Mouse (Mus musculus) gastrocnemius, adult 2 months (tissue): ENCODE data around the gene Fam187b. TPM values are rescaled to one million over a fixed set of nuclear protein-coding genes. Genes with fewer than 3 reads are reported as not detected.

Experiments
- DNase-seq: peaks from one replicate; pipeline ENCODE4 v3.0.0; 2022
- H3K27ac ChIP-seq: fragments of 200-600 bp; 2 replicates; pipeline ENCODE4 v1.8.1; 2022; ENCODE audit warnings: mild to moderate bottlenecking
- H3K4me3 ChIP-seq: fragments of 200-600 bp; 2 replicates; pipeline ENCODE4 v1.8.1; 2022; ENCODE audit warnings: mild to moderate bottlenecking, moderate library complexity
- CTCF ChIP-seq: fragments of 200-600 bp; IDR thresholded peaks from 2 replicates; pipeline ENCODE4 v1.8.1; 2022; ENCODE audit warnings: antibody characterized with exemption, mild to moderate bottlenecking, moderate library complexity
- intact Hi-C: fragments of 180-260 bp; cut with DNase I; formaldehyde crosslinking; loops from one replicate; pipeline ENCODE4 v1.15.1; 2025
- total RNA-seq, 2 experiments: library from RNA; stranded (reverse); gene quantifications; 2 replicates each; pipeline ENCODE4 v1.2.3; 2021

The Fam187b gene
- total RNA-seq, 2 experiments from 2014 or later = not detected

DNA sequence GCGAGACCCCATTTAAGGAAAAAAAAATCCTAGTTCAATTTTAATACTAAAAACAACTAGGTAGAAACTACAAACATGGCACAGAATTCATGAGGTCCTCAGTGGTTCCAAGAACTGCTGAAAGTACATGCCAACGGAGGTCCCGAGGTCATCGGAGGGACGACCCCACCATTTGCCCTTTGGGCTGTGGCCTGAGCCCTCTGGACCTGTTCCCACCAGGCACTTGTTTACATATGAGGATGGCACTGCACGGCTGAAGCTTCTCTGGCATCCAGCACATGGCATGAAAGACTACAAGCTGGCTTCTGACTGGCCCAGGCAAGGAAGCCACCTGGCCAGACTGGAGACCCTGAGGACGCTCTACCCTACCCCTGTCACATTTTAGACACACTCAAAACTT, 9.2 kb upstream of the Fam187b start:
- Histone ChIP-seq H3K4me3 (no peak overlapping the region), H3K27ac (no peak overlapping the region)
- DNase-seq = no peak
- intact Hi-C loops = no loop called here
- TF ChIP-seq CTCF = no peak

DNA sequence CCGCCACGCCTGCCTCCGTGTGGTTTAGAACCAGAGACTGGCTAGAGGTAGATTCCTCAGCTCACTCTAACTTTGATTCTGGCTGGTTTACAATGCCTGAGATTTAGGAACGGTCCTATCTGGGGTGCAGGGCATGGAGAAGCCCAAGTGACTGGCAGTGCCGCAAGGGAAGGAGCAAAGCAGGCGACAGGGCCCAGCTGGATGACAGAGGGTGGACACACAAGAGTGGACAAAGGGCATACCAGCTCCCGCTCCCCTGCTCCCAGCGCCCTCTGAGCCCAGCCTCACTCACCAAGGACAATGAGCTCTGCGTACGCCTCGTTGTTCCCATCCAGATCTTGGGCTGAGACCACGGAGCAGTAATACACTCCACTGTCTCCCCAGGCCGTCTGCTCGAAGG, 7.9 kb upstream of the Fam187b start:
- no peak overlapping the region for H3K27ac ChIP-seq
- DNase-seq = no peak
- H3K4me3 ChIP-seq = no peak overlapping the region
- no peak for TF ChIP-seq CTCF
- intact Hi-C loops = no loop called here

GRCm38 (mm10) chr7:30966657-30967056, 6.9 kb upstream of the Fam187b start:
- H3K27ac ChIP-seq = no peak overlapping the region
- TF ChIP-seq CTCF = no peak
- H3K4me3 ChIP-seq = no peak overlapping the region
- intact Hi-C loops = no loop called here
- DNase-seq = no peak

GRCm38 (mm10) chr7:30968611-30969010, 5.0 kb upstream of the Fam187b start:
- DNase-seq = no peak
- intact Hi-C loops = no loop called here
- H3K4me3 ChIP-seq = no peak overlapping the region
- TF ChIP-seq CTCF = no peak
- no peak overlapping the region for H3K27ac ChIP-seq

DNA sequence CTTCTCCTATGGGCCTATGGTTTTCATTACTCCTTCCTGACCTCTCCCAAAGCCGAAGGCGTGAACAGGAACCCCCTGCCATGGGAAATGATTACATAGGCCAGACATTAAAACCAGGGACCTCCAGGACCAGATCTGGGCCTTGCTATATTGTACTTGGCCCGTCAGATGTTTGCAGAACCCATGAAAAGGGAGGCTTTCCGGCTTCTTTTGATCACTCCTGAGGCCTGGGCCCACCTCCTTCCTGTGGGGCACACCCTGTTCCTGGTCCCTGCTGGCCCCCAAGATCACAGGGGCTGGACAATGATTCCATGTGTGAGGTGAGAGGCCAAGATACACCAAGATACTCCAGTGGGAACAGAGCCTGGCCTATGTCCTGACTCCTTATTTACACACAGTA, 4.4 kb upstream of the Fam187b start:
- no peak for TF ChIP-seq CTCF
- no peak for DNase-seq
- H3K4me3 ChIP-seq = no peak overlapping the region
- intact Hi-C loops = no loop called here
- no peak overlapping the region for H3K27ac ChIP-seq

GRCm38 (mm10) chr7:30971901-30972300, 1.7 kb upstream of the Fam187b start:
- no peak for TF ChIP-seq CTCF
- no peak overlapping the region for H3K4me3 ChIP-seq

GRCm38 (mm10) chr7:30972426-30973250, 952 bp upstream of the Fam187b start:
- intact Hi-C loops = loop anchor here (5.0 to 10.0 kb wide), 2 partner anchors 70 to 378 kb away; partner anchors contain the start of genes Fxyd5 and Zbtb32
- H3K4me3 ChIP-seq = peak overlapping the region; percentile 69
- no peak for DNase-seq
- TF ChIP-seq CTCF = no peak
- peak overlapping the region; percentile 20; the same call in 1 of the 2 replicates for H3K27ac ChIP-seq

More at GRCm38 (mm10) chr7:30971901-30972300, 1.7 kb upstream of the Fam187b start:
- DNase-seq = no peak
- intact Hi-C loops = loop anchor here (5.0 to 10.0 kb wide), 2 partner anchors 70 to 377 kb away; partner anchors contain the start of genes Fxyd5 and Zbtb32
- H3K27ac ChIP-seq = no peak overlapping the region

DNA sequence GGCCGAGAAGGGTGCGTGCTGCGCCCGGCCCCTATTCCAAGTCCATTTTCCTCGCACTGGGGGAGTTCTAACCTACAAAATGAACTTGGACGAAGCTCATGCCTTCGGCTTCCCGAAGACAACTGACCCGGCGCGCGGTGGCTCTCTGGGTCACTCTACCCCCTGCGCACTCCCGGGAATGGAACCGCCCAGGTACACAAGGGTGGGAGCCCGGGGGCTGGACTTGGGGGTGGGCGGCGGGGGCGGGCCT, 414 bp upstream of the Fam187b start, which contains the start of gene Lsr:
Lsr (minus strand) TSS at position 214 of the 250 bp plus-strand sequence.
- intact Hi-C loops = loop anchor here (5.0 to 10.0 kb wide), 2 partner anchors 69 to 378 kb away; partner anchors contain the start of genes Fxyd5 and Zbtb32
- no peak for TF ChIP-seq CTCF
- peak within 1 kb of the TSS; percentile 69 for H3K4me3 ChIP-seq
- H3K27ac ChIP-seq = peak within 1 kb of the TSS; percentile 75
- DNase-seq = no peak

DNA sequence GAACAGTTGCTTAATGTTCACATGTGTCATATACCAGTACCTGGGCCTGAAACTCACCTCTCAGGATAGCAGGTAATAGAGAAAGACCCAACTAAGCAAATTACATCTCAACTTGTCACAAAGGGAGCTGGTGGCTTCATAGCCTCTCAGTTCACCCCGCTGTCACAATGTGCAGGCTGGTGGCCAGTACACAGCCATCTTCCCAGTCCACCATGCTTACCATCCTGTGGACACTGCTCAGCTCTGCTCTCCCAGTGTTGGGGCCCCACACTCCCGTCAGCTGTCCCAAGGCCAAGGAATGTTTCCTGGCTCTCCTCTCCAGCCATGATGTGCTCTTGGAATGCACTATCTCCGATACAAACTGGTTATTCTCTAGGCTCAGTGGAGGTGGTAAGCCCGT, 8.1 kb downstream of the Fam187b start:
- no peak overlapping the region for H3K27ac ChIP-seq
- H3K4me3 ChIP-seq = no peak overlapping the region
- intact Hi-C loops = no loop called here
- no peak for TF ChIP-seq CTCF
- DNase-seq = no peak

GRCm38 (mm10) chr7:30985357-30985756, 11.8 kb downstream of the Fam187b start:
- no peak for TF ChIP-seq CTCF
- Histone ChIP-seq H3K4me3 (no peak overlapping the region), H3K27ac (no peak overlapping the region)
- intact Hi-C loops = no loop called here
- no peak for DNase-seq

GRCm38 (mm10) chr7:30988519-30989162, 15.1 kb downstream of the Fam187b start:
- no peak overlapping the region for H3K4me3 ChIP-seq
- no peak for TF ChIP-seq CTCF
- H3K27ac ChIP-seq = no peak overlapping the region
- intact Hi-C loops = no loop called here
- DNase-seq = no peak

GRCm38 (mm10) chr7:30992148-30992547, 18.6 kb downstream of the Fam187b start:
- Histone ChIP-seq H3K27ac (no peak overlapping the region), H3K4me3 (no peak overlapping the region)
- TF ChIP-seq CTCF = no peak
- intact Hi-C loops = no loop called here
- DNase-seq = no peak

DNA sequence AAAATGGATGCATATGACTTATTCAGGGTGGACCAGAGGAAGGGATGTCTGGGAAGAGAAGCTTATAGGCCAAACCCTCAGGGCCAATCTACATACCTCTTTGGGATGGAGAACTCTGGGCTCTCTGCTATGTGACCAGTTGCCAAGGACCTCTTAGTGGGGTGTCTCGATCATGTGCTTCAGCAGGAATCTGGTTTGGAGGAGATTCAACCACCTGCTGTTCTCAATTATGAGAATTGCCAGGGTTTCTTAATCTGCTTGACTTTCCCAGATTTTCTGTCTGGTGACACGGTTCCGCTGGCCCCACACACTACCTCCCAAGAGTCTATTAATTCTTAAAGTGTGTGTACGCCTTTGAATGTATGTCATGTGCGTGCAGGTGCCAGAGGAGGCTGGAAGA, 20.4 kb downstream of the Fam187b start:
- Histone ChIP-seq H3K4me3 (no peak overlapping the region), H3K27ac (no peak overlapping the region)
- TF ChIP-seq CTCF = no peak
- no peak for DNase-seq
- intact Hi-C loops = no loop called here

DNA sequence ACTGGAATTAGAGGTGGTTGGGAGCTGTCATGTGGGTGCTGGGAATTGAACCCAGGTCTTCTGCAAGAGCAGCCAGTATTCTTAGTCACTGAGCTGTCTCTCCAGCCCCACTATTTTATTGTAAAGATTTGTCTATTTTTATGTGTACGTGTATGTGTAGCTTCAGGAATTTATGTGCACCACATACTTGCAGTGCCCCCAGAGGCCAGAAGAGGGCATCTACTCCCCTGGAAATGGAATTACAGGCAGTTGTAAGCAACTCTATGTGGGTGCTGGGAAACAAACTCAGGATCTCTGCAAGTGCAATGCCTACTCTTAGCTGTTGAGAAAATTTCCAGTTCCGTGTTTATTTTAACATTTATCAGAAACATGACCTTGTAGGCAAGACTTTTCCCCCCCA, 22.9 kb downstream of the Fam187b start:
- intact Hi-C loops = no loop called here
- no peak overlapping the region for H3K27ac ChIP-seq
- TF ChIP-seq CTCF = peak; percentile 34; the same call in 1 of the 2 replicates
- no peak for DNase-seq
- no peak overlapping the region for H3K4me3 ChIP-seq
